Mouse (Mus musculus) lung, adult 2 months (tissue): ENCODE results near the gene Nfs1. TPM values are rescaled to one million over a fixed set of nuclear protein-coding genes. Genes with fewer than 3 reads are reported as not detected.
"Not testable (repeated sequence)": the region's sequence is repeated elsewhere in the genome, so short reads cannot be mapped to it uniquely, and the experiment has no call there.

Source experiments
- DNase-seq: peaks from one replicate; pipeline ENCODE4 v3.0.0; 2022
- H3K4me1 ChIP-seq: fragments of 200-500 bp; 2 replicates; pipeline ENCODE4 v1.6.1; 2011; ENCODE audit warnings: low read length; ENCODE audit not compliant: control insufficient read depth, insufficient read depth
- H3K4me3 ChIP-seq: fragments of 200-500 bp; replicated peaks from 2 replicates; pipeline ENCODE3; 2011; ENCODE audit warnings: low read depth, mild to moderate bottlenecking, control low read depth, low read length; ENCODE audit errors: extremely low read depth
- CTCF ChIP-seq: fragments of 200-500 bp; IDR thresholded peaks from 2 replicates; pipeline ENCODE4 v1.5.1; 2011; ENCODE audit warnings: mild to moderate bottlenecking, low read length, control low read depth; ENCODE audit not compliant: insufficient read depth
- POLR2A ChIP-seq: fragments of 200-500 bp; IDR thresholded peaks from 2 replicates; pipeline ENCODE4 v1.6.1; 2011; ENCODE audit warnings: low read depth, mild to moderate bottlenecking, control low read depth, low read length, borderline replicate concordance; ENCODE audit errors: extremely low read depth
- WGBS: fragments of 180-500 bp; shearing (Covaris S2); methylation state at CpG from one replicate; pipeline ENCODE4 v1.1.7; 2018; 5-methylcytosine and 5-hydroxymethylcytosine counted together
- polyA plus RNA-seq: library from polyadenylated mRNA; depleted of rRNA; stranded (reverse); fragments of >200 nt; gene quantifications from 2 replicates; pipeline ENCODE4 v1.2.3, GENCODE M21; 2012; rRNA removed

The Nfs1 gene
- polyA plus RNA-seq = 40.6 and 42.8 TPM in 2 replicates

DNA sequence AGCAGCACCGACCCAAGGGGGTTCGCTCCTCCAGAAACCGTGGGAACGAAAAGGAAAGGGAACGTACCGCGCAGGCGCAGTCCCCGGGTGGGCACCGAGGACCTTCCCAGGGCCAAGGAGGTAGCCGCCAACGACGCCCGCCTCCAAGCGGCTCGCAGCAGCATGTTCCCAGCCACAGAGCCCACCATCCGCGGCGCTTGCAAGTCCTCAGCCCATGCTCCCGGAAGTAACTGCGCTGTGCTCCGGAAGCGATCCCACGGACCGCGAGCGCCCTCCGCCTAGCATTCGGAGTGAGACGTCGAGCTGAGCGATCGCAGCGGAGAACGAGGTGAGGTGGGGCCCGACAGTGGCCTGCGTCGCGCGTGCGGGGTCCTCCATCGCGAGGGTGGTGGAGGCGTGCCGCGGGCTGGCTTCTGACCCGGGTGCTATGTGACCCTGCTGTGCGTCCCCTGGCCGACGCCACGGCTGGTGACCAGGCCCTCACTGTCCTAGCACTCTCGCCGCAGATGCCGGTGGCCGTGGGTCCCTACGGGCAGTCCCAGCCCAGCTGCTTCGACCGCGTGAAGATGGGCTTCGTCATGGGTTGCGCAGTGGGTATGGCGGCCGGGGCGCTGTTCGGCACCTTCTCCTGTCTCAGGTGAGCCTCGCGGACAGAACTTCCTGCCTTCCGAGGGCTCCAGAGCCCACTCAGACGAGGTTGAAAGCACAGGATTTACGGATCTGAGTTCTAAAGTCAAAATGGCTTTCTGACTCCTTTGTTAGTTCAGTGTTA is at the start of gene Nfs1, which contains the start of gene Romo1:
Nfs1 (minus strand) TSS at position 234 of the 772 bp plus-strand sequence.
Romo1 (plus strand) TSS at position 87 of the 772 bp plus-strand sequence.
- peak; percentile 86 for TF ChIP-seq POLR2A
- TF ChIP-seq CTCF = 0 out of 2 replicates have a peak, but pooled peaks have one; percentile 4
- 0% methylated on average over 70 of the region's 70 CpGs for WGBS
- H3K4me3 ChIP-seq = peak within 1 kb of the TSS; percentile 79
- DNase-seq = peak; percentile 90
- H3K4me1 ChIP-seq = peaks cover 7% of the 10 kb centered on the region

DNA sequence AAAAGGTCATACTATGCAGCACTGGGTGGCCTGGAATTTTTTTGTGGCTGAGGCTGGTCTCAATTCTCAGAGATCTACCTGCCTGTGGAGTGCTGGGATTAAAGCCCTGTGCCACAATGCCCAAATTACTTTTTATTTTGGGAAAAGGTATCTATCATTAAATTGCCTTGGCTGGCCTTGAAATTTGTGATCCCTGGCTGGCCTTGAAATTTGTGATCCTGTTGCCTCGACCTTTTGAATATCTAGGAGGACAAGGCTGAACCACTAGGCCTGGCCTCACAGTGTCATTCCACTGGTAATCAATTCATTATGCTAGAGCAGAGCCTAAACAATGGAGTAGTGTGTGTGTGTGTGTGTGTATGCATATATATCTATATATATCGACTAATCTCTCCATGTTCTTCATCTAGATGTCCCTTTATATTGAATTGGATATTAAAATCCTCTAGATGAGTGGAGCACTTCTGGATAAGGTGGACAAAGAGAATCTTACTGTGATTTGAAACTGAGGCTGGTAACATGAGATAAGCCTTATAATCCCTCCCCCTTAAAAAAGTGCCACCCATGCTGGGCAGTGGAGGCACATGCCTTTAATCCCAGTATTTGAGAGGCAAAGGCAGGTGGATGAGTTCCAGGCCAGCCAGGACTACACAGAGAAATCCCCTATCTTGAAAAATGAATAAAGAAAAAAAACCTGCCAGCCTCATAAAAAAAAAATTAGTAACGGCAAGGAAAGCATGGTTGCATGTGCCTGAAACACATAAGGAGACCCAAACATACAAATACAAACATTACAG is 49.3 kb upstream of the Nfs1 start:
- no peak for TF ChIP-seq CTCF
- TF ChIP-seq POLR2A = no peak
- WGBS = 83% methylated on average over 3 of the region's 3 CpGs
- no peak for DNase-seq
- Histone ChIP-seq H3K4me3 (no peak overlapping the region), H3K4me1 (peaks cover 7% of the 10 kb centered on the region)

DNA sequence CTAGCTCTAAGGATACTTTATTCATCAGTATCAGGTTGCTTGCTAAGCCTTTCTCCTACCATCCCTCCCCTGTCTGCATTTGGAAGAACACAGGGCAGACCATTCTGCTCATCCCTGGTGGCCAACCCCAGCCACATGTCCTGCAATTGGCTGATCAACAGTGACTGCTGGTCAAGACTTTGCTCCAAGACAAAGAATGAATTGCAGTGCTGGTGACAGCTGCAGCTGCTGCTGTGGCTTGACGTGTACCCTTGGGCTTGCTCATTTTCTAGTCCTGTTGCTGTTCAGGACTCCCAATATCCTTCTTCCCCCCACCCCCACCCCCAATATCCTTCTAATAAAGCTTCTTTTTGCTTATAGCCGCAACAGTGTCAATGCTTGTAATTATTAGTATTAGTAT is 48.1 kb upstream of the Nfs1 start:
- Histone ChIP-seq H3K4me1 (peaks cover 4% of the 10 kb centered on the region; the same call in 1 of the 2 replicates), H3K4me3 (no peak overlapping the region)
- 81% methylated on average over 2 of the region's 2 CpGs for WGBS
- no peak for TF ChIP-seq POLR2A
- no peak for TF ChIP-seq CTCF
- DNase-seq = no peak

DNA sequence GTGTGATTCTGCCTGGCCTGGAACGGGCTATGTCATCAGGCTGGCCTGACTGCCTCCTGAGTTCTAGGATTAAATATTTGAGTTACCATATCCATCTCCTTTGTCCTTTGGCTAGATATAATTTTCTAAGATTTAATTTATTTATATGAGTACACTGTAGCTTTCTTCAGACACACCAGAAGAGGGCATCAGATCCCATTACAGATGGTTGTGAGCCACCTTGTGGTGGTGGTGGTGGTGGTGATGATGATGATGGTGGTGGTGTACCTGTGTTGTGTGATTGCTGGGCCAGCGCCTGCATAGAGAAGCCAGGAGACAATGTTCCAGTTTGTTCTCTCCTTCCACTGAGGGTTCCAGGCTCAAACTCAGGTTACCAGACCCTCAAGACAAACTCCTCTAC is 47.6 kb upstream of the Nfs1 start:
- WGBS = 93% methylated on average over 2 of the region's 2 CpGs
- no peak overlapping the region for H3K4me3 ChIP-seq
- TF ChIP-seq POLR2A (no peak), CTCF (no peak)
- H3K4me1 ChIP-seq = peaks cover 4% of the 10 kb centered on the region; the same call in 1 of the 2 replicates
- DNase-seq = no peak

DNA sequence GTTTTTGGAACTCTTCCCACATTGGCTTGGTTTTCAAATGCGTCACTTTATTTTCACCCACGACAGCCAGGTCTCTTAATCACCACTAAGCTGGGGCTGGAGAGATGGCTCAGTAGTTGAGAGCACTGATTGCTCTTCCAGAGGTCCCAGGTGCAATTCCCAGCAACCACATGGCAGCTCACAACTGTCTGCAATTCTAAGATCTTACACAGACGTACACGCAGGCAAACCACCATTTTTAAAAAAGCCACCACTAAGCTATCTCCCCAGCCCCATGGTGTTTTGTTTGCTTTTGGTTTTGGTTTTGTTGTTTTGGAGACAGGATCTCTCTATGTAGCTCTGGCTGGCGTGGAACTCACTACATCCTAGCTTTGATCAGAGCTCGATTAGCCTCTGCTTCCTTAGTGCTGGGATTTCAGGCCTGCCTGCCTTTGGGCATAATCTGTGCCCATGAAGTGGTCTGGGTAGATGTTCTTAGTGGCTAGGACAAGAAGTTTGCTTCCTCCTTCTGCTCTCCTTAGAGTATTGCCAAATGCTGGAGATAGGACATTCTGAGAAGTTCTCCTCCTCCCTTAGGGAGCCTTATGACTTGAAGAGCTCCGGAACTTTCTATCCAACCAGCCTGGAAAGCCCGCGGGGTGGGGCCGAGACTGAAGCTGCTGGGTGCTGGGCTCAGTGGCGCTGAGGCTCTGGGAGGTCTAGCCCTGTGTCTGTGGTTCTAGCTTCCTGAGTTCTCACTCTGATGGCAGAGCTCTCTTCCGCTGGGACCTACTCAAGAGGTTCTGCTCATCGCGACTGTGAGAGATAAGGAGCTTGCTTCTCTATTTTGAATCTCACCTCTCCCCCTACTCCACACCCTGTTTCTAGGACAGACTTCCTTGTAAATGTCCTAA is 46.3 kb upstream of the Nfs1 start:
- WGBS = 61% methylated on average over 14 of the region's 14 CpGs
- TF ChIP-seq POLR2A = peak; percentile 18; the same call in 1 of the 2 replicates
- no peak for TF ChIP-seq CTCF
- no peak overlapping the region for H3K4me3 ChIP-seq
- DNase-seq = no peak
- no peaks in the 10 kb centered on the region for H3K4me1 ChIP-seq

DNA sequence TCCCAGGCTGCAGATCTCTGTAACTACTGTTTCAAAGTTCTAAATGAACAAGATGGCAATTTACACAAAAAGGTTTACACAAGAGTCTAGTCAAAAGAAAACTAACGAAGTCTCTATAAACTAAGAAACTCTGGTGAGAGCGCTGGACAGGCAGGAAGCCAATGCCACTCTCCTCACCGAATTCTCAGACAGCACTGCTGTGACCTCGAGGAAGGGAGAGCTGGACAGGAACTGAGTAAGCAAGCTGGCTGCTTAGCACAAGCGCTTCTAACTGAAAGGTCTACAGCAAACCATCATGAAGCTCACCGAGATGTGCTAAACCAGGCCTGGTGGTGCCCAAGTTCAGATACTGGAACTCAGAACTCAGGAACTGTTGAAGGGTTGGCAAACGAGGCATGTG is 45.3 kb upstream of the Nfs1 start:
- not testable (repeated sequence) for H3K4me1 ChIP-seq, H3K4me3 ChIP-seq, DNase-seq
- WGBS = 58% methylated on average over 7 of the region's 7 CpGs

DNA sequence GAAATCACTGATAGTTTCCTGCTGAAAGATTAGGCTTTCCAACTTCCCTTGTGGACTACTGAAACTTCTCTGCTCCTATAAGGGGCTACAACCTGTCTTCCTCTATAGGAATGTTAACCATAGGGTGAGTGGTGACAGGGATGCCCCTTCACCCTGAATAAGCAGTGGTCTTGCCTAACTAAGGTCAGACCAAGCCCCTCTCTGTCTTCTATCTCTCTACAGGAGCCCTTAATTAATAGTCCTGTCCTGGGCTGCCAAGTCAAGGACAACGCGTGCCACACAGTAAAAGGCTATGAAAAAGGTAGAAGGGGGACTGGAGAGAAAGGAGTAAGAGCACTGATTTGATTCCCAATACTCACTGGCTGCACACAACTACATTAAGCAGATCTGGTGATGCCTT is 37.6 kb upstream of the Nfs1 start:
- WGBS = 89% methylated on average over 2 of the region's 2 CpGs
- no peak for DNase-seq
- TF ChIP-seq POLR2A = no peak
- no peak for TF ChIP-seq CTCF
- H3K4me1 ChIP-seq = peaks cover 17% of the 10 kb centered on the region
- H3K4me3 ChIP-seq = no peak overlapping the region

DNA sequence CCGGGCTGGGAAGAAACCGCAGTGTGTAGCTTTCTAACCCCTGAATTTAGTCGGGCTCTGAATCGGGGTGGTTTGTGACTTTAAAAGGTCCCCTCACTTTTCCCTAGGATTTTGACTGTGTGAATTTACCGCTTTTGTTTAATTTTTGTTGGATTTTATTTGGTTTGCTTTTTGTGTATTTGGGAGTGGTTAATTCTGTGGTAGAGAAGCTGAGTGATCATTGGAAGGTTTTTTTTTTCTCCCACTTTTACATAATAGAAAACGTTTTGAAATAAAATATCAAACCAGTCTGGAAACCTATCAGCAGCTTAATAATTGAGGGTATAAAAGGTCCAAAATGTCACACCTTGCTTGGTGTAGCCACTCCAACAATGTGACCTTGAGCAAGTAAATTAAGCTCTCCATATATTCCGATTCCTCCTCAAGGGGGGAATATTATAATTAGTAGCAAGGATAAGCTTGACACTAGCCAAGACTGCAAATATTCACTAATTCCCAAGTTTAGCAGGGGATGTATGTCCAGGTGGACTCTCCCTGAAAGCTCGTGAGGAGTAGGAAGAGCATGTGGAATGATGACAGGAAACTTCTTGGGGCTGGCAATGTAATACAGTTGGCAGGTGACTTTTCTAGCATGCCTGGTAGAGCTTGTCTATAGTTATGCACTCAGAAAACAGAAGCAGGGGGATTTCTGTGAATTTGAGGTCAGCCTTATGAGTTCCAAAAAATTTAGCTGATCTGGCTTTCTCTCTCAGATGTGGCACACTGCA is 37.0 kb upstream of the Nfs1 start:
- TF ChIP-seq CTCF = no peak
- no peak for TF ChIP-seq POLR2A
- no peak for DNase-seq
- peak overlapping the region; percentile 77 for H3K4me3 ChIP-seq
- WGBS = 7% methylated on average over 8 of the region's 8 CpGs
- peaks cover 17% of the 10 kb centered on the region for H3K4me1 ChIP-seq

DNA sequence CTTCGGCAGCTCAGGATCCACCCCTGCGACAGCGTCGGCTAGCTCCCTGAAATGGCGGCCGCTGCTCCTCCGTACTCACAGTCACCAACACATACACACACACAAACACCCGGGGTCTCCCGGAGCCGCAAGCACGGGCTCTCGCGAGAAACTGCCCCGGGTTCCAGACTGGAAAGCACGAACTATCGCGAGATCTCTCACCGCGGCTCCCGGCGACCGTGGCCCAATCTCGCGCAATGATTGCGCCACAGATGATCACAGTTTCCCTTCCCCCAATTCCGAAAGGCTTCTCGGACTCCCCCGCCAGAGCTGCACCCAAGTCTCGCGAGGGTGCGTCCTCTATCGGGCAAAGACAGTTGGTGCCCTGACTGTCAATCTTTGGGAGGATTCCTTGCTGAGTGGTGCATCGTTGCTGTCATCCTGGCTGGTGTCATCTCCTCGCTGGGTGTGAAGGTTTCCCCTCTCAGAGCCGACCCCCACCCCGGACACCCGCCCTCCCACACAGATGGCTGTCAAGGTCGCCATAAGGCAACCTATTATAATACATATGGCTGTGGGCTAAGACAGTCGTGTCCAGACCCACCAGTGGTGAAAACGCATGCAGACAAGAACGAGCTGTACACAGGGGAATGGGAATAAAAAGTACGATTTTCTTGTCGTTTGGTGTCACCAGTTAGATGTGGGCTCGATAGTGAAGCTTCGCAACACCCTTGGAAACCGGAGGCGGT is 36.3 kb upstream of the Nfs1 start, which contains the start of gene Rbm39:
Rbm39 (minus strand) TSS at position 145 of the 728 bp plus-strand sequence.
- TF ChIP-seq POLR2A (peak; percentile 96), CTCF (peak; percentile 57; the same call in 1 of the 2 replicates)
- DNase-seq = peak; percentile 100
- 1% methylated on average over 47 of the region's 47 CpGs for WGBS
- Histone ChIP-seq H3K4me3 (peak within 1 kb of the TSS; percentile 98), H3K4me1 (peaks cover 17% of the 10 kb centered on the region)
